Mouse (Mus musculus): ENCODE data around the gene Tgfb1. TPM values are rescaled to one million over a fixed set of nuclear protein-coding genes. Genes with fewer than 3 reads are reported as not detected.
A peak's percentile ranks its signal among the peaks of the same experiment; 100 is the strongest.

Tgfb1 gene
- polyA plus RNA-seq, 1 experiment from 2014 or later, result 0.54 TPM

- 43% methylated on average over 8 of the region's 8 CpGs for WGBS
- peak; percentile 45; the same call in 1 of the 2 replicates for ATAC-seq
- Histone ChIP-seq H3K9me3 (ENCODE audit: control insufficient read depth, low read length) (no peaks in the 10 kb centered on the region), H3K4me1 (replicated peaks; ENCODE audit: control insufficient read depth, insufficient read depth, low read length) (peaks cover 5% of the 10 kb centered on the region), H3K4me3 (replicated peaks; ENCODE audit: low read length) (no peak overlapping the region), H3K27ac (ENCODE audit: low read length) (no peak overlapping the region), H3K9ac (replicated peaks; ENCODE audit: low read depth, low read length) (no peak overlapping the region), H3K4me2 (ENCODE audit: low read length) (no peak overlapping the region), H3K36me3 (ENCODE audit: control insufficient read depth, insufficient read depth) (no peaks in the 10 kb centered on the region), H3K27me3 (replicated peaks; ENCODE audit: control insufficient read depth, insufficient read depth, low read length) (peaks cover 31% of the 10 kb centered on the region)
These were observed 7.3 kb downstream of the Tgfb1 start for GRCm38 (mm10) chr7:25694104-25694503.

GRCm38 (mm10) chr7:25699851-25700250 lies 13.0 kb downstream of the Tgfb1 start:
- no peak overlapping the region for H3K4me3 ChIP-seq (replicated peaks; ENCODE audit: low read length)
- peaks cover 5% of the 10 kb centered on the region for H3K9me3 ChIP-seq (ENCODE audit: control insufficient read depth, low read length)
- peaks cover 4% of the 10 kb centered on the region for H3K4me1 ChIP-seq (replicated peaks; ENCODE audit: control insufficient read depth, insufficient read depth, low read length)
- no peak for ATAC-seq
- 0 out of 2 replicates have a peak, but pooled peaks cover 7% of the 10 kb centered on the region for H3K27me3 ChIP-seq (replicated peaks; ENCODE audit: control insufficient read depth, insufficient read depth, low read length)
- H3K4me2 ChIP-seq (ENCODE audit: low read length), result no peak overlapping the region
- WGBS, result 54% methylated on average over 13 of the region's 13 CpGs
- H3K27ac ChIP-seq (ENCODE audit: low read length), result no peak overlapping the region
- no peak overlapping the region for H3K9ac ChIP-seq (replicated peaks; ENCODE audit: low read depth, low read length)
- no peaks in the 10 kb centered on the region for H3K36me3 ChIP-seq (ENCODE audit: control insufficient read depth, insufficient read depth)

- H3K4me1 ChIP-seq (replicated peaks; ENCODE audit: control insufficient read depth, insufficient read depth, low read length), result peaks cover 6% of the 10 kb centered on the region
- WGBS, result 81% methylated on average over 12 of the region's 12 CpGs
- peaks cover 5% of the 10 kb centered on the region for H3K9me3 ChIP-seq (ENCODE audit: control insufficient read depth, low read length)
- H3K9ac ChIP-seq (replicated peaks; ENCODE audit: low read depth, low read length), result no peak overlapping the region
- no peaks in the 10 kb centered on the region for H3K36me3 ChIP-seq (ENCODE audit: control insufficient read depth, insufficient read depth)
- ATAC-seq, result no peak
- H3K4me3 ChIP-seq (replicated peaks; ENCODE audit: low read length), result no peak overlapping the region
- no peak overlapping the region for H3K4me2 ChIP-seq (ENCODE audit: low read length)
- H3K27me3 ChIP-seq (replicated peaks; ENCODE audit: control insufficient read depth, insufficient read depth, low read length), result 0 out of 2 replicates have a peak, but pooled peaks cover 5% of the 10 kb centered on the region
- no peak overlapping the region for H3K27ac ChIP-seq (ENCODE audit: low read length)
These were observed 13.9 kb downstream of the Tgfb1 start for GRCm38 (mm10) chr7:25700732-25701131.

GRCm38 (mm10) chr7:25702350-25702749 lies 15.5 kb downstream of the Tgfb1 start:
- WGBS, result 98% methylated on average over 2 of the region's 2 CpGs

GRCm38 (mm10) chr7:25703793-25704494 lies 17.1 kb downstream of the Tgfb1 start:
- peaks cover 5% of the 10 kb centered on the region for H3K9me3 ChIP-seq (ENCODE audit: control insufficient read depth, low read length)
- peak overlapping the region; percentile 62; the same call in 1 of the 2 replicates for H3K4me2 ChIP-seq (ENCODE audit: low read length)
- 0 out of 2 replicates have a peak, but pooled peaks cover 5% of the 10 kb centered on the region for H3K27me3 ChIP-seq (replicated peaks; ENCODE audit: control insufficient read depth, insufficient read depth, low read length)
- peaks cover 6% of the 10 kb centered on the region for H3K4me1 ChIP-seq (replicated peaks; ENCODE audit: control insufficient read depth, insufficient read depth, low read length)
- H3K4me3 ChIP-seq (replicated peaks; ENCODE audit: low read length), result no peak overlapping the region
- ATAC-seq, result no peak
- no peaks in the 10 kb centered on the region for H3K36me3 ChIP-seq (ENCODE audit: control insufficient read depth, insufficient read depth)
- H3K9ac ChIP-seq (replicated peaks; ENCODE audit: low read depth, low read length), result no peak overlapping the region
- 23% methylated on average over 10 of the region's 10 CpGs for WGBS
- no peak overlapping the region for H3K27ac ChIP-seq (ENCODE audit: low read length)

More at GRCm38 (mm10) chr7:25702350-25702749, 15.5 kb downstream of the Tgfb1 start:
- Histone ChIP-seq H3K36me3 (ENCODE audit: control insufficient read depth, insufficient read depth) (no peaks in the 10 kb centered on the region), H3K9me3 (ENCODE audit: control insufficient read depth, low read length) (peaks cover 5% of the 10 kb centered on the region), H3K9ac (replicated peaks; ENCODE audit: low read depth, low read length) (no peak overlapping the region), H3K4me2 (ENCODE audit: low read length) (no peak overlapping the region), H3K4me1 (replicated peaks; ENCODE audit: control insufficient read depth, insufficient read depth, low read length) (peaks cover 6% of the 10 kb centered on the region), H3K4me3 (replicated peaks; ENCODE audit: low read length) (no peak overlapping the region), H3K27ac (ENCODE audit: low read length) (no peak overlapping the region), H3K27me3 (replicated peaks; ENCODE audit: control insufficient read depth, insufficient read depth, low read length) (0 out of 2 replicates have a peak, but pooled peaks cover 5% of the 10 kb centered on the region)
- no peak for ATAC-seq

GRCm38 (mm10) chr7:25704716-25705364 lies 18.0 kb downstream of the Tgfb1 start:
- Histone ChIP-seq H3K4me2 (ENCODE audit: low read length) (peak overlapping the region; percentile 62), H3K27me3 (replicated peaks; ENCODE audit: control insufficient read depth, insufficient read depth, low read length) (0 out of 2 replicates have a peak, but pooled peaks cover 5% of the 10 kb centered on the region), H3K36me3 (ENCODE audit: control insufficient read depth, insufficient read depth) (no peaks in the 10 kb centered on the region), H3K9me3 (ENCODE audit: control insufficient read depth, low read length) (peaks cover 5% of the 10 kb centered on the region), H3K27ac (ENCODE audit: low read length) (no peak overlapping the region), H3K4me1 (replicated peaks; ENCODE audit: control insufficient read depth, insufficient read depth, low read length) (peaks cover 6% of the 10 kb centered on the region), H3K9ac (replicated peaks; ENCODE audit: low read depth, low read length) (peak overlapping the region; percentile 49; the same call in 1 of the 2 replicates), H3K4me3 (replicated peaks; ENCODE audit: low read length) (peak overlapping the region; percentile 40)
- ATAC-seq, result peak; percentile 62
- 3% methylated on average over 35 of the region's 37 CpGs for WGBS

- no peak overlapping the region for H3K4me2 ChIP-seq (ENCODE audit: low read length)
- 56% methylated on average over 6 of the region's 6 CpGs for WGBS
These were observed 19.0 kb downstream of the Tgfb1 start for GRCm38 (mm10) chr7:25705801-25706251.

GRCm38 (mm10) chr7:25706578-25707170 lies 19.9 kb downstream of the Tgfb1 start:
- Histone ChIP-seq H3K27me3 (replicated peaks; ENCODE audit: control insufficient read depth, insufficient read depth, low read length) (0 out of 2 replicates have a peak, but pooled peaks cover 5% of the 10 kb centered on the region), H3K36me3 (ENCODE audit: control insufficient read depth, insufficient read depth) (no peaks in the 10 kb centered on the region), H3K9me3 (ENCODE audit: control insufficient read depth, low read length) (peaks cover 5% of the 10 kb centered on the region), H3K4me3 (replicated peaks; ENCODE audit: low read length) (no peak overlapping the region), H3K27ac (ENCODE audit: low read length) (no peak overlapping the region), H3K4me1 (replicated peaks; ENCODE audit: control insufficient read depth, insufficient read depth, low read length) (peaks cover 16% of the 10 kb centered on the region), H3K9ac (replicated peaks; ENCODE audit: low read depth, low read length) (no peak overlapping the region), H3K4me2 (ENCODE audit: low read length) (no peak overlapping the region)
- WGBS, result 62% methylated on average over 7 of the region's 7 CpGs
- no peak for ATAC-seq

More at GRCm38 (mm10) chr7:25705801-25706251, 19.0 kb downstream of the Tgfb1 start:
- Histone ChIP-seq H3K9me3 (ENCODE audit: control insufficient read depth, low read length) (peaks cover 5% of the 10 kb centered on the region), H3K9ac (replicated peaks; ENCODE audit: low read depth, low read length) (no peak overlapping the region), H3K36me3 (ENCODE audit: control insufficient read depth, insufficient read depth) (no peaks in the 10 kb centered on the region), H3K4me1 (replicated peaks; ENCODE audit: control insufficient read depth, insufficient read depth, low read length) (peaks cover 16% of the 10 kb centered on the region), H3K27me3 (replicated peaks; ENCODE audit: control insufficient read depth, insufficient read depth, low read length) (0 out of 2 replicates have a peak, but pooled peaks cover 5% of the 10 kb centered on the region), H3K27ac (ENCODE audit: low read length) (no peak overlapping the region), H3K4me3 (replicated peaks; ENCODE audit: low read length) (no peak overlapping the region)
- 0 out of 2 replicates have a peak, but pooled peaks have one; percentile 18 for ATAC-seq
